Mouse (Mus musculus): ENCODE data around the gene Zfp217. TPM values are rescaled to one million over a fixed set of nuclear protein-coding genes. Genes with fewer than 3 reads are reported as not detected.

Gene Zfp217
- polyA plus RNA-seq, 1 experiment from 2014 or later, result 26.7 TPM

GRCm38 (mm10) chr2:170148828-170149227 is 925 bp upstream of the Zfp217 start:
- ATAC-seq, result no peak

GRCm38 (mm10) chr2:170147170-170147569 is 733 bp downstream of the Zfp217 start:
- in situ Hi-C loops (cut with MboI; ENCODE audit: low pct_unique_long_range_greater_than_20kb), result no loop called here
- H3K27me3 ChIP-seq, result no peaks in the 10 kb centered on the region
- POLR2A ChIA-PET, result interaction anchor here (1.2 kb wide), 1 partner anchor 27 kb away, joined by 4 read pairs; no protein-coding TSS in a partner anchor
- TF ChIP-seq CTCF (IDR thresholded peaks at IDR 0.05), result no peak
- DNase-seq (ENCODE audit: low read depth, low spot score), result no peak
- no peak for ATAC-seq
- CTCF ChIA-PET, result interaction anchor here (1.4 to 1.8 kb wide), 2 partner anchors 8 to 15 kb away, joined by 4 to 10 read pairs; no protein-coding TSS in a partner anchor

More at GRCm38 (mm10) chr2:170148828-170149227, 925 bp upstream of the Zfp217 start:
- H3K27me3 ChIP-seq, result no peaks in the 10 kb centered on the region
- in situ Hi-C loops (cut with MboI; ENCODE audit: low pct_unique_long_range_greater_than_20kb), result no loop called here
- ChIA-PET POLR2A (no interaction called here), CTCF (interaction anchor here (0.6 to 1.5 kb wide), 3 partner anchors 28 to 289 kb away, joined by 3 to 4 read pairs (median 3); no protein-coding TSS in a partner anchor)
- no peak for TF ChIP-seq CTCF (IDR thresholded peaks at IDR 0.05)
- no peak for DNase-seq (ENCODE audit: low read depth, low spot score)

- ATAC-seq (no peak), DNase-seq (ENCODE audit: low read depth, low spot score) (no peak)
- in situ Hi-C loops (cut with MboI; ENCODE audit: low pct_unique_long_range_greater_than_20kb), result no loop called here
Observed at GRCm38 (mm10) chr2:170144343-170144742, 3.6 kb downstream of the Zfp217 start.

GRCm38 (mm10) chr2:170143861-170144260 is 4.0 kb downstream of the Zfp217 start:
- H3K27me3 ChIP-seq, result no peaks in the 10 kb centered on the region
- ATAC-seq, result no peak
- no peak for DNase-seq (ENCODE audit: low read depth, low spot score)
- TF ChIP-seq CTCF (IDR thresholded peaks at IDR 0.05), result no peak
- in situ Hi-C loops (cut with MboI; ENCODE audit: low pct_unique_long_range_greater_than_20kb), result no loop called here
- ChIA-PET CTCF (interaction anchor here (1.2 kb wide), 1 partner anchor 11 kb away, joined by 3 read pairs; no protein-coding TSS in a partner anchor), POLR2A (no interaction called here)

More at GRCm38 (mm10) chr2:170144343-170144742, 3.6 kb downstream of the Zfp217 start:
- POLR2A ChIA-PET, result no interaction called here
- H3K27me3 ChIP-seq, result no peaks in the 10 kb centered on the region
- CTCF ChIA-PET, result interaction anchor here (1.2 kb wide), 1 partner anchor 11 kb away, joined by 3 read pairs; no protein-coding TSS in a partner anchor
- no peak for TF ChIP-seq CTCF (IDR thresholded peaks at IDR 0.05)

- in situ Hi-C loops (cut with MboI; ENCODE audit: low pct_unique_long_range_greater_than_20kb), result no loop called here
- POLR2A ChIA-PET, result no interaction called here
- H3K27me3 ChIP-seq, result no peaks in the 10 kb centered on the region
- DNase-seq (ENCODE audit: low read depth, low spot score) (no peak), ATAC-seq (no peak)
- CTCF ChIA-PET, result no interaction called here
- no peak for TF ChIP-seq CTCF (IDR thresholded peaks at IDR 0.05)
Observed at GRCm38 (mm10) chr2:170142542-170142941, 5.4 kb downstream of the Zfp217 start.

GRCm38 (mm10) chr2:170141481-170141880 is 6.4 kb downstream of the Zfp217 start:
- ChIA-PET CTCF (no interaction called here), POLR2A (no interaction called here)
- no peak for TF ChIP-seq CTCF (IDR thresholded peaks at IDR 0.05)
- in situ Hi-C loops (cut with MboI; ENCODE audit: low pct_unique_long_range_greater_than_20kb), result no loop called here
- no peaks in the 10 kb centered on the region for H3K27me3 ChIP-seq
- DNase-seq (ENCODE audit: low read depth, low spot score) (no peak), ATAC-seq (no peak)

GRCm38 (mm10) chr2:170139411-170140046 is 8.4 kb downstream of the Zfp217 start:
- no peaks in the 10 kb centered on the region for H3K27me3 ChIP-seq
- ChIA-PET POLR2A (interaction anchor here (1.1 kb wide), 2 partner anchors 12 to 15 kb away, joined by 4 to 5 read pairs; no protein-coding TSS in a partner anchor), CTCF (interaction anchor here (2.1 kb wide), 1 partner anchor 8 kb away, joined by 4 read pairs; the partner anchor contains the start of gene Zfp217)
- no peak for TF ChIP-seq CTCF (IDR thresholded peaks at IDR 0.05)
- no peak for ATAC-seq
- in situ Hi-C loops (cut with MboI; ENCODE audit: low pct_unique_long_range_greater_than_20kb), result no loop called here
- no peak for DNase-seq (ENCODE audit: low read depth, low spot score)

- no peak for DNase-seq (ENCODE audit: low read depth, low spot score)
- POLR2A ChIA-PET, result no interaction called here
- no peak for ATAC-seq
- no peaks in the 10 kb centered on the region for H3K27me3 ChIP-seq
- in situ Hi-C loops (cut with MboI; ENCODE audit: low pct_unique_long_range_greater_than_20kb), result no loop called here
- CTCF ChIA-PET, result interaction anchor here (1.1 to 1.5 kb wide), 2 partner anchors 32 to 81 kb away, joined by 3 read pairs; no protein-coding TSS in a partner anchor
- no peak for TF ChIP-seq CTCF (IDR thresholded peaks at IDR 0.05)
Observed at GRCm38 (mm10) chr2:170136928-170137327, 11.0 kb downstream of the Zfp217 start.

GRCm38 (mm10) chr2:170135820-170136219 is 12.1 kb downstream of the Zfp217 start:
- no peak for DNase-seq (ENCODE audit: low read depth, low spot score)
- CTCF ChIA-PET, result no interaction called here
- TF ChIP-seq CTCF (IDR thresholded peaks at IDR 0.05), result no peak
- no peak for ATAC-seq
- POLR2A ChIA-PET, result no interaction called here
- no peaks in the 10 kb centered on the region for H3K27me3 ChIP-seq
- in situ Hi-C loops (cut with MboI; ENCODE audit: low pct_unique_long_range_greater_than_20kb), result no loop called here

- no peak for TF ChIP-seq CTCF (IDR thresholded peaks at IDR 0.05)
- ChIA-PET CTCF (interaction anchor here (1.0 to 2.7 kb wide), 2 partner anchors 11 to 14 kb away, joined by 4 to 10 read pairs; partner anchors contain the start of gene Zfp217), POLR2A (interaction anchor here (0.6 kb wide), 1 partner anchor 179 kb away, joined by 3 read pairs; no protein-coding TSS in a partner anchor)
- ATAC-seq, result no peak
- in situ Hi-C loops (cut with MboI; ENCODE audit: low pct_unique_long_range_greater_than_20kb), result no loop called here
- no peak for DNase-seq (ENCODE audit: low read depth, low spot score)
- H3K27me3 ChIP-seq, result no peaks in the 10 kb centered on the region
Observed at GRCm38 (mm10) chr2:170134026-170134690, 13.7 kb downstream of the Zfp217 start.

Data from Patski (cell line).